Mouse (Mus musculus): ENCODE measurements around the gene Fam78b. TPM values are rescaled to one million over a fixed set of nuclear protein-coding genes. Genes with fewer than 3 reads are reported as not detected.

The Fam78b gene
- polyA plus RNA-seq (2015; fragmentation: Nextera tagmentation; extraction: Ambion mirVana), result 0.49 and 0.70 TPM in 2 replicates

DNA sequence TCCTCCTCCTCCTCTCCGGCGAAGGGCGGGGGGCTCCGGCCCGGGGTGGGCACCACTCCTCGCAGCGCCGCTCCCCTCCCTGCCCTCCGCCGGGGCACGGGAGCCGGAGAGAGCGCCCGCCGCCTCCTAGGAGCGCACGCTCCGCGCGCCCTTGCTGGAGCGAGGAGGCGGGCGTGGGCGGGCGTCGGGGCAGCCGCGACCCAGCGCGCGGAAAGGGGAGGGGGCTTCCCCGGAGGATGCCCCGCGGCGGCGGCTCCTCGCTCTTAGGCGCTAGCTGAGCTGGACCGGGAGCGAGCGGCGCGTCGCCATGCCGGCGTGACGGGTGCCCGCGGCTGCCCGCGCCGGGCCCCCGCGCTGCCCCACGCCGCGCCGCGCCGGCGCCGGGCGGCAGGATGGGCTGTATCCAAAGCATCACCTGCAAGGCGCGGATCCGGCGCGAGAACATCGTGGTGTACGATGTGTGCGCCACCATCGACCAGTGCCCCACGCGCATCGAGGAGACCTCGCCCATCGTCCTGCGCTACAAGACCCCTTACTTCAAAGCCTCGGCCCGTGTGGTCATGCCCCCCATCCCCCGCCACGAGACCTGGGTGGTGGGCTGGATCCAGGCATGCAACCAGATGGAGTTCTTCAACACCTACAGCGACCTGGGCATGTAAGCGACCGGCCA is at the start of gene Fam78b:
Gene Fam78b, plus strand, starts transcription at position 244 of the 670 bp plus-strand sequence.
- under 1% methylated on average over 81 of the region's 85 CpGs for WGBS
- Histone ChIP-seq H3K4me1 (peaks cover 22% of the 10 kb centered on the region), H3K4me2 (peak within 1 kb of the TSS; percentile 96), H3K9ac (peak within 1 kb of the TSS; percentile 83), H3K27ac (0 out of 2 replicates have a peak within 1 kb of the TSS, but pooled peaks have one; percentile 33), H3K9me3 (no peaks in the 10 kb centered on the region), H3K27me3 (peaks cover 27% of the 10 kb centered on the region), H3K4me3 (peak within 1 kb of the TSS; percentile 72), H3K36me3 (no peaks in the 10 kb centered on the region)
- peak; percentile 49 for ATAC-seq (ENCODE audit: insufficient number of reproducible peaks, insufficient read depth, low FRiP score, low TSS enrichment, low read depth)

DNA sequence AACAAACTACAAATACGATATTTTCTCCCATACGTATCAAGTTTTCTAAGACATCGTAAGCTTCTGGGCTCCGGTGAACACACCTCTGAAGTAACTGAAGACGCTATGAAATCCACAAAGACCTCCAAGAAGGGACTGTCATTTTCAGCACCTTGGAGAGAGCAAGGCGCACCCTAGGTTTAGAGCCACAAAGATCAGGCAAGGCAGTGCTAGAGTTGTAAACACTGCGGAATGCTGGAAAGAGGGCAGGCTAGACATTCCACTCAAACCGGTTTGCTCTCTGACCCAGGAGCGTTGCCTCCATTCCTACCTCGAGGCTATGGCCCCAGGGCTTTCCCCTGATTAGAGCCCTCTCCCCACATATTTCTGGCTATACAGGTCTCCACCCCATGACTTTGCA is 36.7 kb upstream of the Fam78b start:
- Histone ChIP-seq H3K9me3 (no peaks in the 10 kb centered on the region), H3K36me3 (no peaks in the 10 kb centered on the region), H3K27me3 (no peaks in the 10 kb centered on the region), H3K4me3 (no peak overlapping the region), H3K4me2 (no peak overlapping the region), H3K9ac (no peak overlapping the region), H3K27ac (no peak overlapping the region), H3K4me1 (no peaks in the 10 kb centered on the region)
- 30% methylated on average over 10 of the region's 10 CpGs for WGBS
- ATAC-seq (ENCODE audit: insufficient number of reproducible peaks, insufficient read depth, low FRiP score, low TSS enrichment, low read depth), result no peak

DNA sequence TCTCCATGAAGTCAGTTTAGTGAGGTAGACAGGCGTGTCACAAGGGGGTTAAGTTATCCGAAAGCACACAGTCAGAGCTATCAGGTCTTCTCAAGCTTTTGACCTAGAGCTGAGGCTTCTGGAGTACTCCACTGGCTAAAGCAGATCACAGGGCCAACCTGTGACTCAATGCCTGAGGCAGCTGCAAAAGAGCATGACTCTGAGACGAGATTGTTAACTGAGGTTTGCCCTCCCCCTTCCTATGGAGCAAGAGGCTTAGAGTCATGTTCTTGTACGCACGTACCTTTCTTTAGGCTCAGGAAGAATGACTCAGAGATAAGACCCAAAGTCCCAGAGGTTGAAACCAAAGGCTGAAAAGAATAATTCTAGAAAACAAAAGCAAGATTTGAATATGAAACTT is 32.9 kb upstream of the Fam78b start:
- WGBS, result 72% methylated on average over 5 of the region's 5 CpGs

DNA sequence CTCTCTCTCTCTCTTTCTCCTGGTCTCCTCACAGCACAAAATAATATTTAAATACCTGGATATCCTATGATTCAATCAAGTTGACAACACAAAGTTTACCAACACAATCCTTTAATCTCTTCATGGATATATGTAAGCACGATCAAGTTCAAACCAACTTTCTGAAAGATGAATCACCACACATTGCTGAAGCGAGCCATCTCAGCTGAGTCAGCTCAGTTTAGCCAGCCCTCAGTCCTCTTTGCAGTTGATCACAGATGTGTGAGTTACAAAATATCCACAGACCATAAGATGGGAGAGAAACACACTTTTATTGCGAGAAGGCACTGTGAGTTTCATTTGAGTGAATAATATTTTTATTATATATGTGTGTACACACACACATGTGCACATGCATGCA is 27.5 kb upstream of the Fam78b start:
- no peak overlapping the region for H3K4me3 ChIP-seq
- no peak for ATAC-seq (ENCODE audit: insufficient number of reproducible peaks, insufficient read depth, low FRiP score, low TSS enrichment, low read depth)
- WGBS, result 83% methylated on average over 3 of the region's 3 CpGs

More for the DNA sequence above, 32.9 kb upstream of the Fam78b start:
- H3K27ac ChIP-seq, result no peak overlapping the region
- ATAC-seq (ENCODE audit: insufficient number of reproducible peaks, insufficient read depth, low FRiP score, low TSS enrichment, low read depth), result no peak
- H3K27me3 ChIP-seq, result no peaks in the 10 kb centered on the region
- H3K9me3 ChIP-seq, result no peaks in the 10 kb centered on the region
- H3K36me3 ChIP-seq, result no peaks in the 10 kb centered on the region
- H3K4me1 ChIP-seq, result no peaks in the 10 kb centered on the region
- no peak overlapping the region for H3K4me2 ChIP-seq
- no peak overlapping the region for H3K9ac ChIP-seq
- no peak overlapping the region for H3K4me3 ChIP-seq

DNA sequence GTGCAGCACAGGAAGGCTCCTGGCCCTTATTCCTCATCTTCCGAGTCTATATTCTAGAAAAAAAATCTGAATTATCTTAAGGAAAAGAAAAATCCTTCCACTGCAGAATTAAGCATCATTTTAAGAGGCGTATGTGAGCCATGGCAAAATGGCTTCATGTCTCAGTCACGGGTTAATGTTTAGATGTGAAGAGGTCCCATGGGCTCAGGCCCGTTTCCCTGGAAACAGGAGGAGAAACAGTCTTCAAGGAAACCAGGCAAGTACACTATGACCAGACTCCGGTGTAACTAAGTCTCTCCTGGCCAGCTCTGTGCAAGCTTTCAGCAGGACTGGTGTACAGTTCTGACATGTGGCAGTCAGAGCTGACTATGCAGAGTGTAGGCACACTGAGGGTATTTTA is 22.6 kb upstream of the Fam78b start:
- ATAC-seq (ENCODE audit: insufficient number of reproducible peaks, insufficient read depth, low FRiP score, low TSS enrichment, low read depth), result no peak
- no peak overlapping the region for H3K9ac ChIP-seq
- H3K9me3 ChIP-seq, result no peaks in the 10 kb centered on the region
- H3K36me3 ChIP-seq, result no peaks in the 10 kb centered on the region
- H3K4me1 ChIP-seq, result no peaks in the 10 kb centered on the region
- H3K4me3 ChIP-seq, result no peak overlapping the region
- H3K27me3 ChIP-seq, result no peaks in the 10 kb centered on the region
- H3K4me2 ChIP-seq, result no peak overlapping the region
- WGBS, result 43% methylated on average over 5 of the region's 5 CpGs
- no peak overlapping the region for H3K27ac ChIP-seq

More for the DNA sequence above, 27.5 kb upstream of the Fam78b start:
- no peaks in the 10 kb centered on the region for H3K27me3 ChIP-seq
- H3K9me3 ChIP-seq, result no peaks in the 10 kb centered on the region
- H3K4me2 ChIP-seq, result no peak overlapping the region
- no peaks in the 10 kb centered on the region for H3K4me1 ChIP-seq
- no peaks in the 10 kb centered on the region for H3K36me3 ChIP-seq
- no peak overlapping the region for H3K27ac ChIP-seq
- H3K9ac ChIP-seq, result no peak overlapping the region

DNA sequence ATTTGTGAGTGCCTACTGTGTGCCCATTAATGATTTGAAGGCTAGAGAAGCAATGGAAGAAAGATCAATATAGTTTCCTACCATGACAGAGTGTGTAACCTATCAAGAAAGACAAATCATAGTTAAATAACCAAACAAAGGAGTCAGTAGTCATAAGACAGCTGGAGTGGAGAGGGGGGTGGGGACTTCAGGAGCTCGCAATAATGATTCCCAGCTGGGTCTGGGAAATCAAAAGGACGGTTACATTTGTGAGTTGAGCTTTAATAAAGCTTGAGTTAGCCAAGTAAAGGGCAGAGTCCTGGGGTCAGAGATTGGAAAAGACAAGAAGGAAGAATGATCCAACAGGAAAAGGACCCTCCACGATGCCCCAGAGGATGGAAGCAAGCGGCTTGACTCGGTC is 7.0 kb upstream of the Fam78b start:
- H3K36me3 ChIP-seq, result no peaks in the 10 kb centered on the region
- 36% methylated on average over 5 of the region's 5 CpGs for WGBS
- no peaks in the 10 kb centered on the region for H3K9me3 ChIP-seq
- no peaks in the 10 kb centered on the region for H3K27me3 ChIP-seq
- no peak overlapping the region for H3K4me3 ChIP-seq
- H3K9ac ChIP-seq, result no peak overlapping the region
- H3K4me2 ChIP-seq, result no peak overlapping the region
- H3K4me1 ChIP-seq, result no peaks in the 10 kb centered on the region
- ATAC-seq (ENCODE audit: insufficient number of reproducible peaks, insufficient read depth, low FRiP score, low TSS enrichment, low read depth), result no peak
- H3K27ac ChIP-seq, result no peak overlapping the region

DNA sequence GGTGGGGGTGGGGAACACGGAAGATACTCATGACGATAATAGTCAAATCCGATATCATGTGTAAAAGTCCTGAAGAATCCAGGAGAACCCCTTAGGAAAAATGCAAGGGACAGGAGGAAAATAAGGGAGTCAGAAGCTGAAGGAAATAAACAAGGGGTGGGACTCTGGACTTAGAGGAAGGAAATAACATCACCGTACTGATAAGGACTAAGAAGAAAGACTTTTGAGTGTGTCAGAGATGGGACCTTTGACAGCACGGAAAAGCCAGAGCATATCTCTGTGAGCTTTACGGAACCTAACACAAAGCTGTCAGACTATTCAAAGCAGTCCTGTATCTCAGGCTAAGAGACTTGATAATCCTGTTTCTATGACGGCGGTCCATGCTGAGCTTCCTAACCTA is 5.0 kb upstream of the Fam78b start:
- H3K27ac ChIP-seq, result no peak overlapping the region
- no peak overlapping the region for H3K9ac ChIP-seq
- H3K4me1 ChIP-seq, result 0 out of 2 replicates have a peak, but pooled peaks cover 4% of the 10 kb centered on the region
- no peak overlapping the region for H3K4me3 ChIP-seq
- H3K36me3 ChIP-seq, result no peaks in the 10 kb centered on the region
- H3K27me3 ChIP-seq, result peaks cover 2% of the 10 kb centered on the region
- H3K4me2 ChIP-seq, result no peak overlapping the region
- ATAC-seq (ENCODE audit: insufficient number of reproducible peaks, insufficient read depth, low FRiP score, low TSS enrichment, low read depth), result no peak
- H3K9me3 ChIP-seq, result no peaks in the 10 kb centered on the region
- 89% methylated on average over 8 of the region's 8 CpGs for WGBS

DNA sequence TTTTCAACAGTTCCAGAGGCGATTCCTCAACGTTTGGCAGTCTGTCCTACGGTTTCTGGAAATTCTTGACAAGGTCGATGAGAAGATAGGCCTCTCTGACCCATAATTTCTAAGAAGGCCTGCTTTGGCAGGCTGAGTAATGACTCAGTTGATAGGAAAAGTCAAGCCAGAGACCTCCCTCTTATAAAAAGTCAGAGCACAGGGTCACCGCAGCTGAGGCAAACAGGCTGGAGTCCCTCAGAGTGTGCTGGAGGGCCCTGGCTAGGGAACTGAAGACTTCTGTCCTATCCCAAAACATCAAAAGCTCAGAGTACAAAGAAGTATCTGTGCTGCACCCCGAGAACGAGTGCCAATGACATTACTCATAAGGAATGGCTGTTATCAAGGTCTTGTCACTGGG is 4.4 kb upstream of the Fam78b start:
- WGBS, result 51% methylated on average over 7 of the region's 7 CpGs
- peaks cover 8% of the 10 kb centered on the region for H3K4me1 ChIP-seq

DNA sequence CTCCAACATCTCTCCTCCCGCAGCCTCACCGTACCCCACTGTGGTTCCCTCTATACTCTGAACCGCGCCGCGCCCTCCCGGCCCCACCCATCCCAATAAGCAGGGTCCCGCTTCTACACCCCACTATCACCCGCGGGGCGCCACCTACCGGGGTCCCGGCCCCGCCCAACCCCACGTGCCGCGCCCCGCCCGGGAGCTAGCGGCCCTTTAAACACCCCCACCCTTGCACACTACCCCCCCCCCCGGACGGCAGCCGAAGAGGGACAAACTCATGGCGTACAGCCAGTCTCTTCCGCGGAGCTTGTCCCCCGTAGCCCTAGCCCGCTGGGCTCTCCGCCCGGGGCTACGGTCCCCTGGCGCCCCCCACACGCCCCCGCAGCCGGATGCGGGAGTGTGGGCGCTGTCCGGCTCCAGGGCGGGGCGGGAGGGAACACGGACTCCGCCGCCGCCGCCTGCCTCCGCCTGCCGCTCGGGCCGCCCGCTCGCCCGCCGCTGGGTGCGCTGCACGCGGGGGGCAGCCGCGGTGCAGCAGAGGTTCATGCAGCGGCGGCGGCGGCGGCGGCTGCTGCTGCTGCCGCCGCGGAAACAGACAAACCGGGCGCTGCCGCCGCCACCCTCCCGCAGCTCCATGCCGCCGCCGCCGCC is 566 bp upstream of the Fam78b start:
- H3K4me1 ChIP-seq, result peaks cover 17% of the 10 kb centered on the region
- peaks cover 27% of the 10 kb centered on the region for H3K27me3 ChIP-seq
- H3K36me3 ChIP-seq, result no peaks in the 10 kb centered on the region
- peak; percentile 68 for ATAC-seq (ENCODE audit: insufficient number of reproducible peaks, insufficient read depth, low FRiP score, low TSS enrichment, low read depth)
- WGBS, result under 1% methylated on average over 32 of the region's 76 CpGs
- no peaks in the 10 kb centered on the region for H3K9me3 ChIP-seq
- H3K4me2 ChIP-seq, result peak overlapping the region; percentile 96
- peak overlapping the region; percentile 83 for H3K9ac ChIP-seq
- H3K27ac ChIP-seq, result 0 out of 2 replicates have a peak overlapping the region, but pooled peaks have one; percentile 33
- H3K4me3 ChIP-seq, result peak overlapping the region; percentile 72

More for the DNA sequence above, 4.4 kb upstream of the Fam78b start:
- H3K36me3 ChIP-seq, result no peaks in the 10 kb centered on the region
- no peak overlapping the region for H3K4me3 ChIP-seq
- no peak for ATAC-seq (ENCODE audit: insufficient number of reproducible peaks, insufficient read depth, low FRiP score, low TSS enrichment, low read depth)
- no peaks in the 10 kb centered on the region for H3K9me3 ChIP-seq
- no peak overlapping the region for H3K9ac ChIP-seq
- no peak overlapping the region for H3K4me2 ChIP-seq
- peaks cover 8% of the 10 kb centered on the region for H3K27me3 ChIP-seq
- no peak overlapping the region for H3K27ac ChIP-seq

DNA sequence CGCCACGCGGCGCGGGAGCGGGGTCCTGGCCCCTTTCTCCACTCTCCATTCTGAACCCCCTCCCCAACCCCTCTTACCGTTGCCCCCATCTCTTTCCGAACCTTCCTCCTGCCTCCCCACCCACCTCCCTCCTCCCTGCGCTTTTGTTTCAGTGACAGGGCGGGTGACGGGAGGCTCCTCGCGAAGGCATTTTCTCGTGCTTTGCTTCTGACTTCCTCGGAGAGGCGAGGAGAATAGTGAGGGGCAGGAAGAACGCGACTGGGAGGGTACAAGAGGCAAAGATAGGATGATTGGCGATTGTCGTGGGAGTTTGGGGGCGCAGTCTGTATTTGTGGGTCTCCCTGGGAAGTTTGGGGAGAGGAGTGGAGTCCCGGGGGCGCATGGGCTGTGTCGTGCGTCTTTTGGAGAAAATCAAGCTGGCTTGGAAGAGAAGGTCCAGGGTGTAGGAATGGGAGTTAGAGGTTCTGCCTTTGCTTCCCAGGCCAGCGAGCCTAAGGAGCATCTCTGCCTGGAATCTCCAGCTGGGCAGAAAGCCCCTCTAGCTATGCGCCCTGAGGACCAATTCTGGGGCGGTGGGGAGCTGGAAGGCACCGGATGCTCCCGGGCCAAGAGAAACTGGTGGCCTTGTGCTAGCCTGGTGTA is 748 bp downstream of the Fam78b start:
- Histone ChIP-seq H3K9me3 (no peaks in the 10 kb centered on the region), H3K27me3 (peaks cover 27% of the 10 kb centered on the region), H3K9ac (peak overlapping the region; percentile 83), H3K27ac (no peak overlapping the region), H3K4me1 (peaks cover 24% of the 10 kb centered on the region), H3K36me3 (no peaks in the 10 kb centered on the region), H3K4me2 (peak overlapping the region; percentile 96), H3K4me3 (peak overlapping the region; percentile 72)
- no peak for ATAC-seq (ENCODE audit: insufficient number of reproducible peaks, insufficient read depth, low FRiP score, low TSS enrichment, low read depth)
- WGBS, result under 1% methylated on average over 30 of the region's 30 CpGs

DNA sequence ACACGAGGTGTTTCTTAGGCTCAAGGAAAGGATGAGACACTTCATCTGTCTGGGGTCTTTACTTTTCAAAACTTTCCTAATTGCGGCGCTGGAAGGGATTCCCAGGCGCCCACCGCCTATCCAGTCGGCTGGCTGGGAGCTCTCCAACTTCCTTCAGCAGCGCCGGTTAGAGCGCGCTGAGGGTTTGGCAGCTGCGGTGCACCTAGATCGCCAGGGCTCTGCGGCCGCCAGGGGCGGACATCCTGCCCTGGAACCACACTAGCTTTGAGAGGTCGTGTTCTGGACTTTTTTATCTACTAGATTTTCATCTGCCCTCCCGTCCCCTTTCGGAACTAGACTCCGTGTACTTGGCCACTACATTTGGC is 1.3 kb downstream of the Fam78b start:
- peak overlapping the region; percentile 72 for H3K4me3 ChIP-seq
- H3K27me3 ChIP-seq, result peaks cover 27% of the 10 kb centered on the region
- no peaks in the 10 kb centered on the region for H3K36me3 ChIP-seq
- no peak overlapping the region for H3K9ac ChIP-seq
- H3K27ac ChIP-seq, result no peak overlapping the region
- H3K4me1 ChIP-seq, result peaks cover 24% of the 10 kb centered on the region
- no peaks in the 10 kb centered on the region for H3K9me3 ChIP-seq
- ATAC-seq (ENCODE audit: insufficient number of reproducible peaks, insufficient read depth, low FRiP score, low TSS enrichment, low read depth), result no peak
- WGBS, result 2% methylated on average over 19 of the region's 19 CpGs
- H3K4me2 ChIP-seq, result peak overlapping the region; percentile 96

DNA sequence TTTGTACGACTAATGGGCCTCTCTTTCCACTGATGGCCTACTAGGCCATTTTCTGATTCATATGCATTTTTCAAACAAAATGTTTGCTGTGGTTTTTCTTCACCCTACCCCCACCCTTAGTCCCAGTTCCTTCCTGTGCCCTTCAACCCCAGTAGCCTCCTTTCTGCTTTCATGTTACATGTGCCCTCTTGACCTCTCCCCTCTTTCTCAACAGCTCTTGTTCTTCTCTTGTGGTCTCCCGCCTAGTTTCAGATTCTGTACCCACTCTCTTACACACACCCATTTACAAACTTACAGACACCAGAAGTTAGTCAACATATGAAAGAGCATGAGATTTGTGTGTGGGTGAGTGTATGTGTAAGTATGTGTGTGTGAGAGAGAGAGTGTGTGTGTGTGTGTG is 3.4 kb downstream of the Fam78b start:
- Histone ChIP-seq H3K4me2 (no peak overlapping the region), H3K27ac (no peak overlapping the region), H3K4me1 (peaks cover 24% of the 10 kb centered on the region), H3K9me3 (no peaks in the 10 kb centered on the region), H3K9ac (no peak overlapping the region), H3K27me3 (peaks cover 27% of the 10 kb centered on the region), H3K4me3 (no peak overlapping the region), H3K36me3 (no peaks in the 10 kb centered on the region)
- 60% methylated on average over 2 of the region's 2 CpGs for WGBS
- no peak for ATAC-seq (ENCODE audit: insufficient number of reproducible peaks, insufficient read depth, low FRiP score, low TSS enrichment, low read depth)

Measured in embryonic facial prominence, embryonic 13.5 days (tissue).